Mouse (Mus musculus) ovary, postnatal 10 days (tissue): ENCODE measurements around the gene Rab20.

Source experiments
- DNase-seq: peaks from one replicate; pipeline ENCODE4 v3.0.0; 2022; ENCODE audit warnings: low spot score

The Rab20 gene

DNA sequence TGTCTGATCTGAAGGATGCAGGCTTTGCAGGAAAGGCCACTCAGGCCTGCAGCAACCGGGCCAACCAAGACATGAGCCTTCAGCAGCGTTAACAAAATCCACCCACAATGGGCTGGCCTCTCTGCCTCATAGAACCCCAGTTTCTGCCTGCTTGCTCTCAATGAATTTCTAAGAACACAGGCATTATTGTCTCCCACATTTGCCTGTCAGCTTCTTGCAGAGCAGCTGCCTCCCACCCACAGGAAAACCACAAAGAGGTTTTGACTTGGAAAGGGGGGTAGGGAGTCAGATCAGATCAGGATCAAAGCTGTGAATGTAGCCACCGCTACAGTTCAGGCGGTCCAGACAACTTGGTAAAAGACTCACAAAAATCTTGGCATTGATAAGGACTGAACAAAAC, 25.5 kb downstream of the Rab20 start:
- DNase-seq = no peak

DNA sequence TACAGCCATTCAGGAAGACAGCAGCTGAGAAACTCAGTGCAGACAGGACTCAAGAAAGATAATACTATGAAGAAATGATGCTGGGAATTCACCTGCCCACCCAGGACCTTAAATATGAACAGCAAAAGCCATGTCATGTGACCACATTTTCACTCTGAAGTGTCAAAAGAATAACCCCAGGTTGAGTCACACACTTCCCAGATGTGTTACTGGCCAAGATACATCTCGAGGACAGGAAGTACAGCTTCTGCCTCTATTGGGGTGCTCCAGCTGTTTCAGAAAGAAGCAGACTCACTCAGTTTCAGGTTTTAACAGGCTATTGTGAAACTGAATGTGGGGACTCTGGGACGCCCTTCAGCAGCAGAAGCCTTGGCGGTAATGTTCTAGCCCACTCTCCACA, 26.0 kb downstream of the Rab20 start:
- no peak for DNase-seq

DNA sequence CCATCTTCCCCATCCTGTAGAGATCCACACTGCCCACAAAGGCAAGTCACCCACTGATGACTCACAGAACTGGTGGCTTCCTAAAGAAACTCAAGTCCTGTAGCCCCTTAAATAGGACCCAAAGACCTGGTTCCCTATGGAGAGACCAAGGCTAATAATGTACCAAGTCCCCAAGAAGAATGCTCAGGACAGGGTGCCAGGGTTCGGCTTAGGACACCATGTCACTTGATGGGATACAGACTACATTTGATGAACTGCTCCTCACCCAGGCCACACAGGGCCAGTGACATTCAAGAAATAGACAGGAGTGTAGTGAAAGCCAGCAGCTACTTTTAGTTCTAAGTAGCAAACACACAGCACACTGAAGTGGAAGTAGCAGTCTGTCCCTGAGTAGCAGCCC, 26.4 kb downstream of the Rab20 start:
- no peak for DNase-seq

DNA sequence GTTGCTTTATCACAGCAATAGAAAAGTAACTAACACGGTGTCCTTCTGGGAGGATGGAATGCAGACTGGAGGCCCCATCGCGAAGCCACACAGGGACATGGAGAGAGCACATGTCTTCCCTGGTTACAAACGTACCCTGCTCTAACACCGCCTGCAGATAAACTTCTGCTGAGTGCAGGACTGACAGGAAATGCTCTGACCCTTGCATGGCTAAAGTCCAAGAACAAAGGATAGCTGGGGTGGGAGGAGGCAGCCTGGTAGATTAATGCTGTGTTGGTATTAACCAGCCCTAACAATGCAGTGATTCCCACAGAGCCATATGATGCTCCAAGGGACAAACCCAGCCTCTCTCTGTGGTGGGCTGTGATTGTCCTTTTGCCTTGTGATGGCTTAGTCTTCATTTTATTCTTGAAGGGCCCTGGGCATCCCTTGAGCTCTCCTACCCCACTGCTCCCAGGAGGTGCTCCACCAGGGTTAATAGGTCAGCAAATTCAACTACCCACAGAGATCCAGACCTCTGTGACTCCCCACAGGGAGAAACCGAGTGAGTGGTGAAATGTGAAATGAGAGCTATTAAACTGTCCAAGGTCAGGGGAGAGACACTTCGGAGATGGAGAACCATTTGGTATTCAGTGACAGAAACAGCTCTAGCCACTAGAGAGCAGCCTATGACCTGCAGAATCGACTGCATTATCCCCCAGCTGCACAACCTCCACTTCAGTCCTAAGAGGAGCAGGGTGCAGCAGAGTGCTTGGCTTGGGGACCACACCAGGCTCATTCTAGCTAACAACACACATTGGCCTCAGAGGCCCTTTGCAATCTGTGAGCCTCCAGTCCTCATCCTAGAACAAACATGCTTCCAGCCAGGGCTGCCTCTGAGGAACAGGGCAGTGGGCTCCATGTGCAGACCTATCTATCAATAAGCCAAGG, 28.1 kb downstream of the Rab20 start:
- no peak for DNase-seq

DNA sequence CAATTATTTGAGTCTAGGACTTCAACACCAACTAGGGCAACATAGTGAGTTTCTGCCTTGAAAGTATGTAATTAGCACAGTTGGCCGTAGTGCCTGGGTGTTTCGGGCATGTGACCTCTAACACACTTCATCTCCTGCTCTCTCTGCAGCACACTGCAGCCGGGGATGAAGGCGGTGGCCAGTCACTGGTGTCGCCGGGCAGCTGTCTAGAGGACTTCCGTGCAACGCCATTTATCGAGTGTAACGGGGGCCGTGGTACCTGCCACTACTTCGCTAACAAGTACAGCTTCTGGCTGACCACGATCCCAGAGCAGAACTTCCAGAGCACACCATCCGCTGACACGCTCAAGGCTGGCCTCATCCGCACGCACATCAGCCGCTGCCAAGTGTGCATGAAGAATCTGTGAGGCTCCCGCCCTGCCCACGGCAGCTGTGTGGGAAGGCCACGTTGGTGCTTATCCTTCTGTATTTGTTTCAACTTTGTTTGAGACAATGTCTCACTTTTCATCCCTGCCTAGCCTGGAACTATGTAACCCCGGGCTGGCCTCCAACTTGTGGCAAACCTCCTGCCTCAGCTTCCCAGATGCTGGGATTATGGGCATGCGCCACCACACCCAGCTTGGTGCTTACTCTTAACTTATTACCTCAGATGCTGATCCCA, 30.5 kb downstream of the Rab20 start:
- DNase-seq = no peak

DNA sequence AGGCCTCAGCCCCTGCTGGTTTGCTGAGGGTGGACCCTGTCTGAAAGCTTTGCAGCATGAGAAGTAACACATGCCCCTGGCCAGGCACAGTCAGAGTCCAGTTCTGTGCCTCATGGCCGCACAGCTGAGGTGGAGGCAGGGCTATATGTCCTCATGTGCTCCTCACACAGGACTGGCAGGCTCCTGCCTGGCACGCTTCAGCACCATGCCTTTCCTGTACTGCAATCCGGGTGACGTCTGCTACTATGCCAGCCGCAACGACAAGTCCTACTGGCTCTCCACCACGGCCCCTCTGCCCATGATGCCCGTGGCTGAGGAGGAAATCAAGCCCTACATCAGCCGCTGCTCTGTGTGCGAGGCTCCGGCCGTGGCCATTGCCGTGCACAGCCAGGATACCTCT, 32.7 kb downstream of the Rab20 start:
- no peak for DNase-seq

DNA sequence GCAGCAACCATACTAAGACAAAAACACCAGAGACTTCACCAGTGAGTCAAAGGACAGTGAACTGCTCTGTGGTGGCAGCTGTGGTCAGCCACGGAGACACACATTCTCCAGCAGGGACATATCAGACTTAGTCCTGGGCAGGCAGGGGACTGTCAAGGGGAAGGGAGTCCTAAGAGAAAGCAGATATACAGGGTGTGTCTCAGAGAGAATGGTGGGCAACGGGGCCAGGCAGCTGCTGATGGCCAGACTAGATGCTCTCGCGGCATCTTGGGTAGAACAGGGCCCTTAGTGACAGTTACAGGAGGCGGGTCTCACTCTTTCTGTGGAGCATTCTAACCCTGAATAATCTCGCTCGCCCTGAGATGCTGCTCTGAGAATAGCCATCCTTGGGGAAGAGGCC, 34.3 kb downstream of the Rab20 start:
- no peak for DNase-seq

DNA sequence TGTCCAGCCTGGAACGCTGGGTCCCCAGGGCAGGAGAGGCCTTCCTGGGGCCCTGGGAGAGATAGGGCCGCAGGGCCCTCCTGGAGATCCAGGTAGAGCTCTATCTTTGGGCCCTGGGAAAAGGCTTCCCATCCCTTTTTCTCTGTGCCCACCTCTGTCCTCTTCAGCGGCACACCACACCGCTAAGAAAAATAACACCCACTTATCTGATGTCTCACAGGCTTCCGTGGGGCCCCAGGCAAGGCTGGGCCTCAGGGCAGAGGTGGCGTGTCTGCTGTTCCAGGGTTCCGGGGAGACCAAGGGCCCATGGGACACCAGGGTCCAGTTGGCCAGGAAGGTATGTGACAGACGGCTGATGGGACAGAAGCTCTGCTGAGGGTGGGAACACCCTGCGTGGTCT, 34.9 kb downstream of the Rab20 start:
- no peak for DNase-seq

DNA sequence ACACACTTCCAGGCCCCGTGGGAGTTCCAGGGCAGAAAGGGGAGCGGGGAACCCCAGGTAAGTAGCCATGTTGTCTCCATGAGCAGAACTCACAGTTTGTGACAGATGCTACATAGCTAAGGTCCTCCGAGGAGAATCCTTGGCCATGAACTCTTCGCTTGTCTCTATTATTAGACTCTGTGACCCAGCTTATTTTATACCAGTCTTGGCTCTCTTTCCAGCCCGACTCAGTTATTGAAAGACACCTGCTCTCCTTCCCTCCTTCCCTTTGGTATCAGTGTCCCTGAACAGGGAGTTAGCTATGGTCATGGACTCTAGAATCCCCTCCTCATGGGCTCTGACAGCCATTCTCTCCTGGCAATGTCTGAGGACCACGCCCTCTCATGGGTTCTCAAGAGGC, 37.2 kb downstream of the Rab20 start:
- no peak for DNase-seq

DNA sequence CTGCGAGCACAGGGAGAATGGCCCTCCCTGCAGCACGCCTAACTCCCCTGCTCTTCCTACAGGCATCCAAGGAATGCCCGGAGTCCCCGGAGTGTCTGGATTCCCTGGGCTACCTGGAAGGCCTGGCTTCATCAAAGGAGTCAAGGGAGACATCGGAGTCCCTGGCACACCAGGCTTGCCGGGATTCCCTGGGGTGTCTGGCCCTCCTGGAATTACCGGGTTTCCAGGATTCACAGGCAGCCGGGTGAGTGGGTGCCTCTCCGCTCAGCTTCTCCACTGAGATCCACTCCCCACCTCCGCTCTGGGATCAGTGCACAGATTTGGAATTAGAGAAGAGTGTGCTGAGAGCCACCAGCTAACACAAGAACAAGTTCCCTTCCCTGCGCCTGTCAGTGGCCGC, 40.6 kb downstream of the Rab20 start:
- no peak for DNase-seq

DNA sequence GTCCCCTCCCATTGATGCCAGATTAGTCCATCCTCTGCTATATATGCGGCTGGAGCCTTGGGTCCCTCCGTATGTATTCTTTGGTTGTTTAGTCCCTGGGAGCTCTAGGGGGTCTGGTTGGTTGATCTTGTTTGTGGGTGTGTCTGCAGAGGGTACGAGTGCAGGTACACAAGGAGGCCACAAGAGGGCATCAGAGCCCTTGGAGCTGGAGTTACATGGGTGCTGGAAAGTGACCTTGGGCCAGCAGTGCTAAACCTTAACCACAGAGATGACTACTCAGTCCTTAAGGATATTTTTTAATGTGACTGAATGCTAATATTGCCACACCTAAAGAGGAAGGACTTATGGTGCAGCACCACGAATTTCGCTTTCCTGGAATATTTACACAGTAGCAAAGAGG, 47.8 kb downstream of the Rab20 start:
- no peak for DNase-seq

DNA sequence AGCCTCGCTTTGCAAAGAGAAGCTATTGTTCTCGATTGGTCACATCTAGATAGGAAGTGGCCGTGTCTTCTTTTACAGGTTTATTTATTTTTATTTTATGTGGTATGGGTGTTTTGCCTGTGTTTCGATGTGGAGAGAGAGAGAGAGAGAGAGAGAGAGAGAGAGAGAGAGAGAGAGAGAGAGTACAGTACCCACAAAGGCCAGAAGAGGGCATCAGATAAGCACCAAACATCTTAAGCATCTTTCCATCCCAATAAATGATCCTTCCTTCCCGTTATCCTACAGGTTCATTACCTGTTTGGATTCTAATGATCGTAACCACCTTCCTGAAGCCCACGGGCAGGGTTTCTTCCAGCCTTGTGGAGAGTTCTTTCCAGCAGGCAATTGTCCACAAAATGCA, 55.4 kb downstream of the Rab20 start:
- no peak for DNase-seq

DNA sequence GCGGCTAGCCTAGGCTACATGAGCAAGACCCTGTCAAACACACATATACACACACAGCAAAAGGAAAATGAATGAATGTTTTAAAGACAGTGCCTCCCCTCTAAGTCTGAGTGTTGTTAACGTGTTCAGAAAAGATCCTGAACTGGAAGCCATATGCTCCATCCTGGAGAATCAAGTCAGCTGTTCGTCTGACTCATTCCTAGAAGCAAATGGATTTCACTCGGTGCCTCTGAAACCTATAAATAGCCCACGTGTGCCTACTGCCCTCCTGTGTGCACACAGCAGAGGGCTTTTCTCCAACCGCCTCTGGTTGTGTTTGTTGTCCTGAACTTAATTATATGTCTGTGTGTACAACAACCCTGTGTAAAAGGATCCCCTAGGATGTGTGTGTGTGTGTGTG, 56.5 kb downstream of the Rab20 start:
- no peak for DNase-seq

DNA sequence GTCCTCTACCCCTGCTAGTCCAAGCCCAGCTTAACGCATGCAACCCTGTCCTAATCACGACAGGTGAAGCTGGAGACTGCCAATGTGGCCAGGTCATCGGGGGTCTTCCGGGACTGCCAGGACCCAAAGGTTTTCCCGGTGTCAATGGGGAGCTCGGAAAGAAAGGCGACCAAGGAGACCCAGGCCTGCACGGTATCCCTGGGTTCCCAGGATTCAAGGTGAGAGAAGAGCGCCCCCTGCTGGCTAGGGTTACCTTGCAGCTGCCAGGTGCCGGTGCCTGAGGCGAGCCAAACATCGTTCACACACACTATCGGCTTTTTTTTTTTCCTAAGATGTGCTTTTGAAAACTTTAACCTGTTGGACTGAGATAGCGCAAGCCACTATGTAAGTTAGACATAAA, 57.4 kb downstream of the Rab20 start:
- DNase-seq = peak; percentile 42

DNA sequence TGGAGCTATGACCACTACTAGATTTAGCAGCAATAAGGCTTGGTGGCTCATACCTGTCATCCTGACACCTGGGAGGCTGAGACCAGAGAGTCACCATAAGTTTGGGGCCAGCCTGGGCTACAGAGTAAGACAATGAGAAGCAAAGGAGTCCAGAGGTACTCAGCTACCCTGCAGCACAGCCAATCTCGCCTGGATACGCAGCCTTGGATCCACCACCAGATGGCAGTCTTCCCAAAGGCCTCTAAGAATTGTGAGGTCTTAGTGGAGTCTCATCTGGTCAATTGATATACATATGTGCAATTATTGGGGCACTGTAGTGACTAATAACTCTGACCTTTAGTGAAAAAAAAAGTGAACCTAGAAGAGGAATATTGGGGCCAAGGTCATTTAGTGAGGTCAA, 58.9 kb downstream of the Rab20 start:
- DNase-seq = no peak

DNA sequence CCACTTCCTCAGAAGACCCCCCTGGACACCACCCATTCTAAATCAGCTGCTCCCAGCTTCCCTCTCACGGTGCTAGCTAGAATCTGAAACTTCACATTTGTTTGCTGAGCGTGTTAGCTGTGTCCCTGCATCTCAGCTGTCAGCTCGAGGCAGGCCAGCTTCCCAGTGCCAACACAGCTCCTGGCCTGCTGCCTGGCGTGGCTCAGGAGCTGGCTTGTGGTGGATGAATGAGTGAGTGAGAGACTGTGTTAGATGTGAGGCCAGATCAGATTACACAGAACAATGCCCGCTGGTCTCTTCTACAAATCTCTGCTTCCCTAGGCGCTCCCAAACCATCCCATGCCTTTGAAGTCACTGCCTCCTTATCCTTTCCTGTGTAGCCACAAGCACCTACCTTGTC, 59.3 kb downstream of the Rab20 start:
- no peak for DNase-seq

DNA sequence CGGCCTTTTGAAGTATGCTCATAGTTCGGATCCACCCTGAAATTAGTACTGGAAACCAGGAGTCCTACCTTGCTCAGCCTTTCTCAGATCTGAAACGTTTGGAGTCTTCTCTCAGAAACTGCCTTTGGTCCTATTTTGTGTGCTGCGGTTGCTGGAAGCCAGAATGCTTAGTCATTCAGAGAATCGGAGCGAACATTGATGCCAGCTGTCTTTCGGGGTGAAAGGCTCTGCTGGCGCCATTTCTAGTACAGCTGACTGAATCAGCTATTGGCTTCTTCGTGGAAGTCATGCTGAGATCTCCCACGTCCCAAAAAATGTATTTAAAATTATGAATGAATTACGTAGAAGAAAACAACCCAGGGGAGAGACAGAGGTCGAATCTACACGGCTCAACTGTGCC, 60.7 kb downstream of the Rab20 start:
- DNase-seq = no peak

DNA sequence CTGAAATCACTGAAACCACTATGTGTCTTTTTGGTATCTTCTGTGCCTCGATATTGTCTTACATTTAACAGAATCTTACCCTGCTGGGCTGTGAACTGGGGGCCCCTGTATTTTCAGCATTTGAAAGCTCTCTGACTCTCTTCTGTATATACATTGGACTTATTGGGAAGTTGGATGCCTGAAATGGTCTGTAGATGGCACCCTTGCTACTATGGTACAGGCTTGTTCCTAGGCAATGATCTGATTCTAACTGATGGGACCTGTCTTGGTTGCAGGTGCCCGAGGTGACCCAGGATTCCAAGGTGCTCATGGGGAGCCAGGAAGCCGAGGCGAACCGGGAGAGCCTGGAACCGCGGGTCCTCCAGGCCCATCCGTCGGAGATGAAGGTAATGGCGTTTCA, 63.4 kb downstream of the Rab20 start:
- no peak for DNase-seq

DNA sequence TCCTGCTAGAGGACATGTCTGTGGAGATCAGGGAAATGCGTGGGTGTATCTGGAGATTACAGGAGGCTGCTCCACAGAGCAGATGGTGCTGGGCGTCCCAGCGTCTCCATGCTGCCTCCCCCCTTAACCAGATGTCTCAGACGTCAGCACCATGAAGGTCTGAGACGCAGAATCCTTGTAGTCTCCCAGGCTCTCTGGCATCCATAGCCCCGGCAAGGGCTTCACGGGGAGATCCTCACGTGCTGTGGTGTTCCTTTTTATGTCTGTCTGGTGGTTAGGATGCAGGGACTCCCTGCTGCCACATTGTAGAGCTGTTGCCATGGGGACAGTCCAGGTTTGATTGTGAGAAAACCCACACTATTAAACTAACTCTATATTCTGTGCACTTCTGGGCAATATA, 64.2 kb downstream of the Rab20 start:
- DNase-seq = no peak

DNA sequence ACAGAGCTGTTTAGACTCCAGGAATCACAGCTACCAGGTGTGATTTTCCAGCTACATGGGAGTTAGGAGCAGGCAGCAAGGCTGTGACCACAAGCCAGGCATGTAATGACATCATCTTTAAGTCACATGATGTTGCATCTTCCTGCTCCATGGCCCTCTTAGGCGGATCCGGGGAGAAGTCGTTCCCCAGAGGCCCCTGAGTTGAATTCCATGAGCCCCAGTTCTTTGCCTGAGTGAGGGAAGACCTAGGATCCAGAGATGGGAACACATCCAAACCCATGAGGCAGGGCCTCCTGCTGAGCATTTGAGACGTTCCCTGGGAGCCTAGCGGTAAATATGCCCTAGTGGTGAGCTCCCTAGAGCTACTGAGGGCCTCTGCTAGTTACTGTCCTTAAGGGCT, 66.1 kb downstream of the Rab20 start:
- no peak for DNase-seq

DNA sequence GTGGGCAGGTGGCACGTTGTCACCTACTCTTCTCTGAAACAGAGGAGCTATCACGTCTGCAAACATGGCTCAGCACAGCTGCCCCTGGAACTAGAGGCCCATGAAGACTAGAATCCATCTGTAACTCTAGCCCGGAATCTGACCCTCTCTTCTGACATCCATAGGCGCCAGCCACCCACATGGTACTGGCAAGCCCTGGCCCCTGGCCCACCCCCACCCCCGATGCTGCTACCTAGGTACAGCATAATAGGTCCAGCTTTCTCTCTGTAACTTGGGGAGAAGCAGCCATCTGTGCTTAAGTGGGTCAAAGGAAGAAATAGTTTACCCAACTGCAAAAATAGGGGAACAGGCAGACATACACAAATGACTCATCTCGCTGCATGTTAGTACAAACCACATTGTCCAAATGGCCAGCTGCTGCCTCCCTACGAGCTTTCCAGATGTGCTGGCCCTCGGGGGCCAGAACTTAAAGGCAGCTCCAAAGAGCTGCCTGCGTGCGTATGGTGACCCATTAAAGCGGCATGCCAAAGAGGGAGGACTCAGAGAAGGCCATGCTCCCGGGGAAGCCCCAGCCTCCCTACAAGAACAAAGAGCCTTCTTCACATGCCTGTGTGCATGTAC, 66.9 kb downstream of the Rab20 start:
- no peak for DNase-seq

DNA sequence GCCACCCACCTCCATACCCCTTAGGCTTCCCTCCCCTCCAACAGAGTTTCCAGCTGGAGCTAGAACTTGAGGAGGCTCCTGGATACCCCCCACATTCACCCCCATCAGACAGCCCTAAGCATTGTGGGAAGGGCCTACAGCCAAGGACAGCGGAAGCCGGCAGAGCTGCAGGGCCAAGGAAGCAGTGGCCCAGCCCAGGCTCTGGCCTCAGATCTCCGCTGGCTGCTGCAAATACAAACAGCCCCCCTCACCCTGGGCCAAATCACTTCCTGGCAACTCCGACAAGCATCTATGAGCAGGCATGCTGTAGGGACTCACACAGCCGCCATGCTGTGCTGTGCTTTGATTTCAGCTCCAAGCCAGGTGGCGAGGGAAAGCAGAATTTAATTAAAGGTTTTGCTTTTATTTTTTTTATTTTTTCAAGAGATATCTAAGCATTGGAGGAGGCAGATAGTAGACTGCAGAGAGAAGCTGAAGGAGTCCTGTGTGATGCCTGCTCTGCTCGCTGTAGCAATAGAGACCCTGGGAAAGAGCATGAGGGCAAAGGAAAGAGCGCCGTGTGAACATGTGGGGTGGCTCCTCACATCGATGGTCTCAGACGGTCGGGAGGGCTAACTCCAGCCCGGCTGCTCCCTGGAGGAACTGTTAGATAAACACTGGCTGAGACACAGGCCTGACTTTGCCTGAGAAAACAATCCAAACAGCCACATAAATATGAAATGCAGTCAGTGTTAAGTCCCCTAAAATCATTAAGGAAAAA, 72.6 kb downstream of the Rab20 start:
- DNase-seq = no peak

DNA sequence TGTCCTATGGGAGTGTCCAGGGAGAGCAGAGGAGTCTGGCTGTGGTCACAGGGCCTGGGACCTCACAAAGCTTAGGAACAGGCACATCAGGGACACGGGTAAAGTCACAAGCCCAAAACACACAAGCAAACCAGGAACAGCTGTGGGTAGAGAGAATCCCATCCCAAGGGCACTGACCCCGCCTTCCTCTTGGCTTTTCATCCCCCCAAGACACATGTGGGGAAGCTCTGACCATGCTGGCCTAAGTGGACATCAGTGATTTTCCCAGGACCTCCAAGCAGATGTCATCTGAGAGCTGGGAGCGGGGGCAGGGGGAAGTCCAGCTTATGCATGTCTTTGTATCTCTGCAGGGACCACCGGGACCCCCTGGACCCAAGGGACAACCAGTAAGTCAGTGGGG, 73.9 kb downstream of the Rab20 start:
- no peak for DNase-seq
